Mouse (Mus musculus): ENCODE data around the gene Irf2bpl.

Gene Irf2bpl

GRCm38 (mm10) chr12:86884197-86885058 is at the start of gene Irf2bpl:
Gene Irf2bpl (minus strand): TSS chr12:86884798.
- peak; percentile 99 for DNase-seq

GRCm38 (mm10) chr12:86932575-86932952 is 48.0 kb upstream of the Irf2bpl start:
- DNase-seq: peak; percentile 28

- peak; percentile 37 for DNase-seq
Measured at GRCm38 (mm10) chr12:86931919-86932574, 47.4 kb upstream of the Irf2bpl start.

GRCm38 (mm10) chr12:86930934-86931729 is 46.5 kb upstream of the Irf2bpl start:
- no peak for DNase-seq

- peak; percentile 81 for DNase-seq
Measured at GRCm38 (mm10) chr12:86923837-86924236, 39.2 kb upstream of the Irf2bpl start.

GRCm38 (mm10) chr12:86918983-86919722 is 34.6 kb upstream of the Irf2bpl start:
- DNase-seq: no peak

GRCm38 (mm10) chr12:86918361-86918967 is 33.9 kb upstream of the Irf2bpl start:
- peak; percentile 56 for DNase-seq

- DNase-seq: no peak
Measured at GRCm38 (mm10) chr12:86916796-86917573, 32.4 kb upstream of the Irf2bpl start.

- DNase-seq: no peak
Measured at GRCm38 (mm10) chr12:86915617-86916016, 31.0 kb upstream of the Irf2bpl start.

- no peak for DNase-seq
Measured at GRCm38 (mm10) chr12:86914756-86915155, 30.2 kb upstream of the Irf2bpl start.

- DNase-seq: no peak
Measured at GRCm38 (mm10) chr12:86914351-86914750, 29.8 kb upstream of the Irf2bpl start.

GRCm38 (mm10) chr12:86912335-86913093 is 27.9 kb upstream of the Irf2bpl start:
- DNase-seq: no peak

- DNase-seq: no peak
Measured at GRCm38 (mm10) chr12:86911482-86911931, 26.9 kb upstream of the Irf2bpl start.

- DNase-seq: peak; percentile 92
Measured at GRCm38 (mm10) chr12:86906395-86906794, 21.8 kb upstream of the Irf2bpl start.

- DNase-seq: no peak
Measured at GRCm38 (mm10) chr12:86905876-86906275, 21.3 kb upstream of the Irf2bpl start.

- DNase-seq: peak; percentile 78
Measured at GRCm38 (mm10) chr12:86905203-86905602, 20.6 kb upstream of the Irf2bpl start.

GRCm38 (mm10) chr12:86903828-86904806 is 19.5 kb upstream of the Irf2bpl start:
- no peak for DNase-seq

- DNase-seq: peak; percentile 69
Measured at GRCm38 (mm10) chr12:86899461-86900179, 15.0 kb upstream of the Irf2bpl start.
